Mouse (Mus musculus) G1E (cell line): ENCODE results near the gene Gas1. TPM values are rescaled to one million over a fixed set of nuclear protein-coding genes. Genes with fewer than 3 reads are reported as not detected.

ENCODE experiments used
- ATAC-seq: 2 replicates; pipeline ENCODE4 v1.8.0; 2016; ENCODE audit warnings: mild to moderate bottlenecking; ENCODE audit not compliant: insufficient number of reproducible peaks, poor library complexity, low FRiP score, severe bottlenecking; ENCODE audit errors: extremely low read depth
- DNase-seq: peaks from one replicate; pipeline ENCODE4 v3.0.0; 2012; ENCODE audit warnings: low spot score
- H3K27me3 ChIP-seq: 2 replicates; pipeline ENCODE4 v1.6.1; 2012; ENCODE audit warnings: mild to moderate bottlenecking, low read length, inconsistent platforms; ENCODE audit not compliant: insufficient read depth
- H3K36me3 ChIP-seq: replicated peaks from 2 replicates; pipeline ENCODE3; 2012; ENCODE audit warnings: mild to moderate bottlenecking, inconsistent platforms
- H3K4me1 ChIP-seq: 2 replicates; pipeline ENCODE4 v1.6.1; 2012; ENCODE audit warnings: low read depth, low read length, inconsistent platforms, mixed read lengths; ENCODE audit not compliant: insufficient read depth
- H3K4me3 ChIP-seq: 2 replicates; pipeline ENCODE4 v1.5.1; 2012; ENCODE audit warnings: low read depth, mild to moderate bottlenecking, inconsistent platforms, low read length, moderate library complexity, mixed read lengths
- H3K9me3 ChIP-seq: replicated peaks from 2 replicates; pipeline ENCODE4 v1.6.1; 2012; ENCODE audit warnings: inconsistent platforms
- CTCF ChIP-seq: IDR thresholded peaks from 2 replicates; pipeline ENCODE4 v1.5.1; 2012; ENCODE audit warnings: low read depth, low read length, inconsistent platforms, mixed read lengths
- GATA1 ChIP-seq: IDR thresholded peaks from 2 replicates; pipeline ENCODE4 v1.6.1; 2012; ENCODE audit warnings: borderline replicate concordance, low read length, inconsistent platforms, mixed read lengths
- GATA2 ChIP-seq: IDR thresholded peaks from 2 replicates; pipeline ENCODE4 v1.6.1; 2012; ENCODE audit warnings: low read depth, low read length, inconsistent platforms, borderline replicate concordance
- POLR2AphosphoS5 ChIP-seq: IDR thresholded peaks from 2 replicates; pipeline ENCODE4 v1.6.1; 2012; ENCODE audit warnings: low read depth, low read length, inconsistent platforms; ENCODE audit not compliant: insufficient replicate concordance
- TAL1 ChIP-seq: conservative IDR thresholded peaks from 2 replicates; pipeline ENCODE4 v1.6.1; 2012; ENCODE audit warnings: low read depth, low read length, inconsistent platforms, mixed read lengths
- polyA plus RNA-seq: library from polyadenylated mRNA; stranded (reverse); fragments of >175 nt; gene quantifications from 2 replicates; pipeline ENCODE4 v1.2.3, GENCODE M21; 2012
- total RNA-seq, 2 experiments: library from RNA; stranded (forward) in 1 of 2; stranded (reverse) in 1 of 2; fragments of 200-1000 nt in 1 of 2; fragments of >200 nt in 1 of 2; fragmentation: Nextera tagmentation in 1 of 2; gene quantifications; 2 replicates each; pipeline ENCODE4 v1.2.3; 2014 to 2017

Gas1 gene
- total and polyA plus RNA-seq, 3 experiments = not detected

DNA sequence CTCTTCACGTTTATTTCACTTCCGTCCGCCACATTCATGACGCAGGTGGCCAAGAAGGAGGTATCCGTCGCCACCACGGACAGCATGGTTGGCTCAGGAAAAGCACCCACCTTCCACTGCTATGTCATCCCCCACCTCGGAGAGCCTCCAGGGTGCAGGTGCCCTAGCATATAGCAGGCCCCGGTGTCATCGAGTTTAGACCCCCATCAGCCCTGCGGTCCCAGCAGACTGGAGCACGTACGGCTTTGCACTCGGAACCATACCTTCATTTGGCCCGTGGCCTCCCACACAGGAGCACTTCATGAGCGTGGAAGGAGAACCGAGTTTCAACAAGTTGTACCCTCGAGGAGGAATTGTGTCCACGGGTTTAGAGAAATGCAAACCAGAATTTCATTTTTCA lies 50.8 kb downstream of the Gas1 start:
- Histone ChIP-seq H3K4me1 (no peaks in the 10 kb centered on the region), H3K4me3 (peak overlapping the region; percentile 11; the same call in 1 of the 2 replicates), H3K27me3 (no peaks in the 10 kb centered on the region), H3K9me3 (peaks cover 58% of the 10 kb centered on the region), H3K36me3 (no peaks in the 10 kb centered on the region)
- DNase-seq (no peak), ATAC-seq (no peak)
- TF ChIP-seq POLR2AphosphoS5 (no peak), GATA1 (no peak), GATA2 (no peak), TAL1 (no peak), CTCF (no peak)

DNA sequence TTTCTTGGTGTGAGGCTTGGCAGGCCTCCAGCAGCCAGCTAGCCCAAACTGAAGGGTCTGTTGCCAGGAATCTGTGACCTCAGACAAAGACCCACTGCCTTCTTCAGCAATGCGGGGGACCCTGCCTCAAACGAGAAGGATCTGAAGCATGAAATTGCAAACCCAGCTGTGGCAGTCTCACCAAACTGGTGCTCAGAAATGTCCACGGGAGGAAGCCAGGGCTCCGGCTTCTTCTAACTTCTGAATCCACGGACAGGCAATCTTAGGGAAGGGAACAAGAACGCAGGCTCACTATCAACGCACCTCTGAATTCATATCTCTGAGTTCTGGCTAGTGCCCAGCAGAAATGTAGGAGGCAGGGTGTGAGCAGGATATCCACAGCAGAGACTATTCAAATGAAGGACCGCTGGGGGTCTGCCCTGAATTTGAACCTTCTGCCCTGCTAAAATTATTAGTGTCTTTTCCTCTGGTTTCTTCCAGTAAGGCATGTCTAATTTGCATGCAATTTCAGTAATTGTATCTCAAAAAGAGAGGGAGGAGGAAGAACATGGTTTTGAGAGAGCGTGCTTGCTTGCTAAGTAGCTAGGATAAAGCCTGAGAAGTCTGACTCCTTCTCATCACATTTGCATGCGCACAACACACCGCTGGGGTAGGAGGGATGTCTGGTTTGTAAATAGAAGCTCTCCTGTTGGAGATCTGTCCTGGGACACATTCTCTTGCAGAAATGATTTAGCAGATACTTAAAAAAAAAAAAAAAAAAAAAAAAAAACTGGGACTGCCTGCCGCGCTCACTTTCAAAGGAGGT lies 51.5 kb downstream of the Gas1 start:
- H3K9me3 ChIP-seq = peaks cover 60% of the 10 kb centered on the region
- no peak overlapping the region for H3K4me3 ChIP-seq
- no peaks in the 10 kb centered on the region for H3K36me3 ChIP-seq
- TF ChIP-seq GATA2 (no peak), POLR2AphosphoS5 (no peak)
- no peaks in the 10 kb centered on the region for H3K27me3 ChIP-seq
- H3K4me1 ChIP-seq = no peaks in the 10 kb centered on the region
- ATAC-seq (no peak), DNase-seq (no peak)

DNA sequence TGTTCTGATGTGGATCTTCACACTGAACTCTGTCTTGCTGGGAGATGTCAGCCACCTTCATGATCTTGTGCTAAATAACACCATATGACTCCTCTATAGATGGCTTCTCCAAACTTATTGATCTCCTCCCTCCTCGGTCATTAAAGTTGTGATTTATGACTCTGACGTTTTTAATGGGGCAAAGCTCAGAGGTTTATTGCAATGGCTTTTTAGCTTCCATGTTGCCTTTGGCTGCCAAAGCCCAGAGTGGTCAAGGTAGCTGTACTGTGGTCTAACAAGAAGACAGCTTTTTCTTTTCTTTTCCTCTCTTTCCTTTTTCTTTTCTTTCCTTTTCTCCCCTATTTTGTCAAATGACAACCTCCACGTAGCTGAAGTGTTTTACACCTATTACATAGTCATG lies 52.1 kb downstream of the Gas1 start:
- DNase-seq (no peak), ATAC-seq (no peak)
- TF ChIP-seq GATA2 = no peak
- TF ChIP-seq CTCF = no peak
- TF ChIP-seq POLR2AphosphoS5 = no peak
- no peak for TF ChIP-seq GATA1
- TF ChIP-seq TAL1 = no peak
- Histone ChIP-seq H3K36me3 (no peaks in the 10 kb centered on the region), H3K9me3 (peaks cover 61% of the 10 kb centered on the region), H3K4me3 (no peak overlapping the region), H3K4me1 (no peaks in the 10 kb centered on the region), H3K27me3 (no peaks in the 10 kb centered on the region)

DNA sequence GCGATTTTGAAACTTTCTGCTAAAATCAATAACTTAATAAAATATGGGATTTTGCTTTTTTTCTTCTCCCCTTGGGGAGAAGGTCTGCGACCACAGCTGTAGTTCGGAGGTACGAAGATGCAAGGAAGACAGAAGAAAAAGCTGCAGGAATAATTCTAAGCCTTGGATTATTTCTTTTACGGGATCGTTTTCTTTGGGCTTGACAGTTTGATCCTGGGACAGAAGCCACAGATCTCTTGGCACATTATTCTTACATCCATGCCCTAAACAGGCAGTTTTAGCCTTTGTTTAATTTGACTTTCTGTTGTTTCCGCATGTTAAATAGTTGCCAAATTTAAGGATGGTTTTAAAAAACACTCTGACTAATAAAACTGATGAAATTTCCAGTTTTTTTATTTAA lies 52.7 kb downstream of the Gas1 start:
- Histone ChIP-seq H3K4me1 (no peaks in the 10 kb centered on the region), H3K4me3 (no peak overlapping the region), H3K9me3 (peaks cover 59% of the 10 kb centered on the region), H3K27me3 (no peaks in the 10 kb centered on the region), H3K36me3 (no peaks in the 10 kb centered on the region)
- ATAC-seq (no peak), DNase-seq (no peak)
- TF ChIP-seq POLR2AphosphoS5 (no peak), GATA1 (no peak), CTCF (no peak), GATA2 (no peak)
